Mouse (Mus musculus) CH12.LX (cell line): Measurements from ENCODE around the gene Rnf145. TPM values are rescaled to one million over a fixed set of nuclear protein-coding genes. Genes with fewer than 3 reads are reported as not detected.

ENCODE experiments used
- DNase-seq: peaks from one replicate; pipeline ENCODE4 v3.0.0-alpha.2; 2013; ENCODE audit errors: extremely low read depth
- H3K27ac ChIP-seq: 2 replicates; pipeline ENCODE4 v1.5.1; 2012; ENCODE audit warnings: low read depth, mild to moderate bottlenecking, control low read depth, moderate library complexity; ENCODE audit not compliant: insufficient read depth
- H3K27me3 ChIP-seq: replicated peaks from 2 replicates; pipeline ENCODE3; 2012; ENCODE audit warnings: inconsistent platforms
- H3K36me3 ChIP-seq, 2 experiments: replicated peaks in 1 of 2; 2 replicates each; pipeline versions ENCODE3 to v1.6.1; 2012; ENCODE audit warnings: inconsistent platforms in 1 of 2, low read length in 1 of 2, mild to moderate bottlenecking in 1 of 2, mixed read lengths in 1 of 2, moderate library complexity in 1 of 2; ENCODE audit not compliant: control insufficient read depth in 1 of 2, insufficient read depth in 1 of 2
- H3K4me1 ChIP-seq, 2 experiments: 2 replicates each; pipeline ENCODE4 v1.6.1; 2012; ENCODE audit warnings: inconsistent platforms in 1 of 2, moderate library complexity in 1 of 2; ENCODE audit not compliant: insufficient read depth in 2 of 2, control insufficient read depth in 1 of 2
- H3K4me2 ChIP-seq: 2 replicates; pipeline ENCODE4 v1.6.1; 2012; ENCODE audit warnings: low read depth, mild to moderate bottlenecking, control low read depth; ENCODE audit not compliant: poor library complexity, insufficient read depth, severe bottlenecking
- H3K4me3 ChIP-seq, 3 experiments: fragments of 150-350 bp in 1 of 3; sonication (generic) in 1 of 3; replicated peaks in 1 of 3; 2 replicates each; pipeline versions ENCODE3 to v1.5.1; 2011 to 2012; ENCODE audit warnings: low read depth in 2 of 3, low read length in 2 of 3, mild to moderate bottlenecking in 2 of 3, moderate library complexity in 2 of 3, control low read depth in 1 of 3, improper control_type of control experiment in 1 of 3, inconsistent platforms in 1 of 3, mixed read lengths in 1 of 3; ENCODE audit not compliant: poor library complexity in 1 of 3
- H3K79me2 ChIP-seq: replicated peaks from 2 replicates; pipeline ENCODE4 v1.6.1; 2012; ENCODE audit warnings: mild to moderate bottlenecking, moderate library complexity; ENCODE audit not compliant: control insufficient read depth, poor library complexity, insufficient read depth, severe bottlenecking; ENCODE audit errors: extremely low read depth
- H3K9ac ChIP-seq: 2 replicates; pipeline ENCODE4 v1.6.1; 2012; ENCODE audit warnings: low read depth, mild to moderate bottlenecking, control low read depth, moderate library complexity; ENCODE audit not compliant: insufficient read depth
- H3K9me3 ChIP-seq: replicated peaks from 2 replicates; pipeline ENCODE3; 2012; ENCODE audit warnings: low read length, inconsistent platforms, mixed read lengths
- BHLHE40 ChIP-seq: IDR thresholded peaks from 2 replicates; pipeline ENCODE4 v1.6.1; 2011; ENCODE audit warnings: mild to moderate bottlenecking, low read depth, low read length, improper control_type of control experiment
- CHD1 ChIP-seq: IDR thresholded peaks from 2 replicates; pipeline ENCODE4 v1.6.1; 2012; ENCODE audit warnings: low read depth, low read length, improper control_type of control experiment, inconsistent platforms
- ELF1 ChIP-seq: IDR thresholded peaks from 2 replicates; pipeline ENCODE4 v1.6.1; 2014; ENCODE audit warnings: low read depth, mild to moderate bottlenecking, inconsistent platforms, low read length, improper control_type of control experiment
- JUN ChIP-seq: IDR thresholded peaks from 2 replicates; pipeline ENCODE4 v1.6.1; 2011; ENCODE audit warnings: low read depth, mild to moderate bottlenecking, low read length, improper control_type of control experiment, moderate library complexity; ENCODE audit not compliant: insufficient read depth
- JUND ChIP-seq: conservative IDR thresholded peaks from 2 replicates; pipeline ENCODE4 v1.6.1; 2011; ENCODE audit warnings: low read depth, low read length, improper control_type of control experiment
- KAT2A ChIP-seq: IDR thresholded peaks from 2 replicates; pipeline ENCODE4 v1.6.1; 2012; ENCODE audit warnings: low read length, improper control_type of control experiment, inconsistent platforms; ENCODE audit not compliant: insufficient replicate concordance
- MAFK ChIP-seq: IDR thresholded peaks from 2 replicates; pipeline ENCODE4 v1.6.1; 2011; ENCODE audit warnings: low read length, improper control_type of control experiment; ENCODE audit not compliant: insufficient replicate concordance
- MEF2A ChIP-seq: IDR thresholded peaks from 2 replicates; pipeline ENCODE4 v1.6.1; 2014; ENCODE audit warnings: low read depth, mild to moderate bottlenecking, inconsistent platforms, low read length, improper control_type of control experiment, borderline replicate concordance
- MXI1 ChIP-seq: IDR thresholded peaks from 2 replicates; pipeline ENCODE4 v1.6.1; 2011; ENCODE audit warnings: mild to moderate bottlenecking, low read depth, low read length, improper control_type of control experiment
- MYC ChIP-seq: IDR thresholded peaks from 2 replicates; pipeline ENCODE4 v1.6.1; 2011; ENCODE audit warnings: low read depth, mild to moderate bottlenecking, improper control_type of control experiment, low read length
- NELFE ChIP-seq: IDR thresholded peaks from 2 replicates; pipeline ENCODE4 v1.6.1; 2011; ENCODE audit warnings: low read depth, low read length, improper control_type of control experiment
- NRF1 ChIP-seq: IDR thresholded peaks from 2 replicates; pipeline ENCODE4 v1.6.1; 2014; ENCODE audit warnings: low read depth, mild to moderate bottlenecking, inconsistent platforms, low read length, improper control_type of control experiment, moderate library complexity
- POLR2A ChIP-seq: IDR thresholded peaks from 2 replicates; pipeline ENCODE4 v1.6.1; 2011; ENCODE audit warnings: low read depth, mild to moderate bottlenecking, improper control_type of control experiment, low read length
- RAD21 ChIP-seq: IDR thresholded peaks from 2 replicates; pipeline ENCODE4 v1.6.1; 2011; ENCODE audit warnings: low read depth, mild to moderate bottlenecking, low read length, improper control_type of control experiment, moderate library complexity
- SIN3A ChIP-seq: IDR thresholded peaks from 2 replicates; pipeline ENCODE4 v1.6.1; 2012; ENCODE audit warnings: low read length, improper control_type of control experiment, inconsistent platforms
- SMC3 ChIP-seq: IDR thresholded peaks from 2 replicates; pipeline ENCODE4 v1.6.1; 2011; ENCODE audit warnings: low read depth, low read length, improper control_type of control experiment
- TCF12 ChIP-seq: IDR thresholded peaks from 2 replicates; pipeline ENCODE4 v1.6.1; 2014; ENCODE audit warnings: low read depth, mild to moderate bottlenecking, inconsistent platforms, low read length, improper control_type of control experiment
- UBTF ChIP-seq: IDR thresholded peaks from 2 replicates; pipeline ENCODE4 v1.6.1; 2012; ENCODE audit warnings: low read depth, mild to moderate bottlenecking, inconsistent platforms, low read length, improper control_type of control experiment, moderate library complexity
- USF1 ChIP-seq: IDR thresholded peaks from 2 replicates; pipeline ENCODE4 v1.6.1; 2014; ENCODE audit warnings: low read depth, mild to moderate bottlenecking, inconsistent platforms, low read length, improper control_type of control experiment
- USF2 ChIP-seq: conservative IDR thresholded peaks from 2 replicates; pipeline ENCODE4 v1.6.1; 2011; ENCODE audit warnings: low read depth, low read length, improper control_type of control experiment
- ZKSCAN1 ChIP-seq: IDR thresholded peaks from 2 replicates; pipeline ENCODE4 v1.6.1; 2012; ENCODE audit warnings: low read depth, inconsistent platforms, low read length, improper control_type of control experiment, borderline replicate concordance
- ZNF384 ChIP-seq: IDR thresholded peaks from 2 replicates; pipeline ENCODE4 v1.6.1; 2012; ENCODE audit warnings: low read depth, low read length, improper control_type of control experiment, inconsistent platforms
- dilution Hi-C: fragments of 300-500 bp; cut with MboI; formaldehyde crosslinking; loops from 2 replicates; pipeline ENCODE4 v1.14.3; 2020; ENCODE audit warnings: low sequenced_read_pairs; ENCODE audit not compliant: extremely low pct_unique_long_range_greater_than_20kb, extremely low pct_ligation_motif_present
- in situ Hi-C: fragments of 300-500 bp; cut with MboI; formaldehyde crosslinking; loops from 3 replicates; pipeline ENCODE4 v1.14.3; 2019; ENCODE audit warnings: low sequenced_read_pairs, low pct_ligation_motif_present, low pct_unique_long_range_greater_than_20kb, mixed read lengths
- polyA plus RNA-seq: library from polyadenylated mRNA; unstranded; fragments of >175 nt; gene quantifications from 2 replicates; pipeline ENCODE4 v1.2.1, GENCODE M21; 2012; ENCODE audit warnings: low read depth; ENCODE audit not compliant: insufficient read length
- total RNA-seq, 2 experiments: library from RNA; depleted of rRNA; stranded (reverse); fragments of 300-350 nt in 1 of 2; fragments of >200 nt in 1 of 2; gene quantifications; 2 replicates each; pipeline ENCODE4 v1.2.3; 2012 to 2014

Gene Rnf145
- total and polyA plus RNA-seq, 3 experiments: 44.3 to 60.5 (median 44.5) TPM

DNA sequence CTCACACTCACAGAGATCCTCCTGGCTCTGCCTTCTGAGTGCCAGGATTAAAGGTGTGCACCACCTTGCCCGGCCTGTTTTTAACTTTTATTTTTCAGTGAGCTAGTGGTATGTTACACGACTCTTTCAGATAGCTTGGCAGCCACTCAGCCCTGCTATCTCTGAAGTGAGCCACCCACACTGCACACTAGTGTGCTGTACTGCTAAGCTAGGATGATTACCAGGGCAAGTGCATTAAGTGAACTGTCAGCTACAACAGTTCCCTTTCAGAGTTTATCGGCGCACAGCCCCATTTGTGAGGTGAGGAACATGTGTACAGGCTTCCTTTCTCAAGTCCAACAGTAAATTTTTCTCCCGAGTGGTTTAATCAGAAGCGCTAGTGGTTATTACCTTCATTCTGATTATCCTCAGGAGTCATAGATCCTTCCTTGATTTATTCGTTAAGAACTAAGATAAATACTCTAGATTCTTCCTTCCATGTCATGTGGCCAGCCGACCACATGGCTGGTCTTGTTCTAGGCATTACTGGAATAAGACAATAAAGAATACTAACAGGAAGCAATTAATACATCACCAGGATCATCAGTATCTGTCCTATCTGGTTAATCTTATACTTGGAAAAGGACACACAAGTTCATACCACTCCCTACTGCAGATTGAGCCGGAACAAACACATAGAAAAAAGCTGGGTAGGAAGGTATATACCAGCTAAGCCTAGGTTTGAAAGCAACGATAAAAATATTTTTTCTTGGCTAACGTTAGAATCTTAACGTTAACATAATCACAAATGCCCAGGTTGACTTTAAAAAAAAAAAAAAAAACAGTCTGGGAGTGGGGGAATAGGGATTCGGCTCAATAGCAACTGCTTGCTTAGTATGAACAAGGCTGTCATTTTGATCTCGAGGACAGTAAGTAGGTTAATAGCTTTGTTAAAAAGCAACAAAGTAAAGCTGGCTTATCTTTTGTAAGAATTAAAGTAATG lies 6.4 kb upstream of the Rnf145 start:
- H3K4me1 ChIP-seq: peaks cover 2 to 9% of the 10 kb centered on the region in 2 experiments; a peak in 3 of 4 replicates
- TF ChIP-seq TCF12 (no peak), MXI1 (no peak), ZKSCAN1 (no peak), RAD21 (no peak), MEF2A (no peak), USF1 (no peak), NELFE (no peak), MYC (no peak), USF2 (no peak), SMC3 (no peak), UBTF (no peak)
- TF ChIP-seq, all 38 proteins: peak for 0
- Histone ChIP-seq H3K9me3 (no peaks in the 10 kb centered on the region), H3K27me3 (no peaks in the 10 kb centered on the region), H3K79me2 (no peaks in the 10 kb centered on the region), H3K36me3 (no peaks in the 10 kb centered on the region), H3K4me2 (no peak overlapping the region), H3K9ac (no peak overlapping the region), H3K27ac (no peak overlapping the region), H3K4me3 (no peak overlapping the region)
- DNase-seq: no peak
- dilution Hi-C loops (no loop called here), in situ Hi-C loops (no loop called here)

DNA sequence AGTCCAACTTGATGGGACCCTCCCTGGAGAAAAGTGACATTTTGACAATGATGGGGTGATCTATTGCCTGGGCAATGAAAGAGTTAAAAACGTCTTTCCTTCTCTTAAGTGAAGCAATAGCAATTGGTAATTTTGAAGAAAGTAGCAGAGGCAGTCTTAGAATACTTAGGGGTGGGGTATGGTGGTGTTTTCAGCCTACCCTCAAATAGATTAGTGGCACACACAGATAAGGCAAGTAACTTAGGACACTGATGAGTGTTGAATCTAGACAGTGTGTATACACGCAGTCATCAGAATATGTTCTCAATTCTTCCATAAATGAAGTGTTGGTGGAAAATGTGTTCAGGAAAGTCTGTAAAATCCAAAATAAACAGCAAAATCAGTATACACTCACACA lies 5.7 kb upstream of the Rnf145 start:
- dilution Hi-C loops: no loop called here

More for the DNA sequence above, 5.7 kb upstream of the Rnf145 start:
- H3K4me2 ChIP-seq: no peak overlapping the region
- no peaks in the 10 kb centered on the region for H3K79me2 ChIP-seq
- no peak overlapping the region for H3K9ac ChIP-seq
- no peak for DNase-seq
- H3K36me3 ChIP-seq: no peaks in the 10 kb centered on the region
- no peaks in the 10 kb centered on the region for H3K27me3 ChIP-seq
- no peak overlapping the region for H3K4me3 ChIP-seq
- H3K4me1 ChIP-seq: peaks cover 6 to 16% of the 10 kb centered on the region in 2 experiments
- no peak overlapping the region for H3K27ac ChIP-seq
- in situ Hi-C loops: no loop called here
- peaks cover 3% of the 10 kb centered on the region for H3K9me3 ChIP-seq
- no peak for TF ChIP-seq MYC
- no peak for TF ChIP-seq KAT2A
- no peak for TF ChIP-seq SIN3A
- TF ChIP-seq MEF2A: no peak
- no peak for TF ChIP-seq NRF1
- no peak for TF ChIP-seq USF2
- TF ChIP-seq NELFE: no peak
- TF ChIP-seq CHD1: no peak
- TF ChIP-seq BHLHE40: no peak
- TF ChIP-seq POLR2A: no peak
- no peak for TF ChIP-seq JUN
- TF ChIP-seq JUND: no peak
- TF ChIP-seq ZNF384: no peak
- TF ChIP-seq MAFK: no peak
- TF ChIP-seq ELF1: no peak
